Mouse (Mus musculus) megakaryocyte, embryonic 14.5 days (primary cell): Measurements from ENCODE around the gene Fgf4.
"Not testable (repeated sequence)": the region's sequence is repeated elsewhere in the genome, so short reads cannot be mapped to it uniquely, and the experiment has no call there.

Source experiments
- FLI1 ChIP-seq: IDR thresholded peaks from 2 replicates; pipeline ENCODE4 v1.6.1; 2012; ENCODE audit warnings: low read length, inconsistent platforms, mixed read lengths
- GATA1 ChIP-seq: IDR thresholded peaks from 3 replicates; pipeline ENCODE4 v1.6.1; 2012; ENCODE audit warnings: mixed read lengths, low read length, inconsistent platforms, borderline replicate concordance

GRCm38 (mm10) chr7:144890661-144891060, 43.5 kb downstream of the Fgf4 start:
- not testable (repeated sequence) for TF ChIP-seq GATA1, FLI1
